Mouse (Mus musculus) megakaryocyte, embryonic 14.5 days (primary cell): ENCODE data around the gene Csrnp1.

Source experiments
- FLI1 ChIP-seq: IDR thresholded peaks from 2 replicates; pipeline ENCODE4 v1.6.1; 2012; ENCODE audit warnings: low read length, inconsistent platforms, mixed read lengths
- GATA1 ChIP-seq: IDR thresholded peaks from 3 replicates; pipeline ENCODE4 v1.6.1; 2012; ENCODE audit warnings: mixed read lengths, low read length, inconsistent platforms, borderline replicate concordance

GRCm38 (mm10) chr9:119975286-119975685 is 9.2 kb downstream of the Csrnp1 start:
- TF ChIP-seq GATA1 (no peak), FLI1 (no peak)
